In the genomic region with DNA sequence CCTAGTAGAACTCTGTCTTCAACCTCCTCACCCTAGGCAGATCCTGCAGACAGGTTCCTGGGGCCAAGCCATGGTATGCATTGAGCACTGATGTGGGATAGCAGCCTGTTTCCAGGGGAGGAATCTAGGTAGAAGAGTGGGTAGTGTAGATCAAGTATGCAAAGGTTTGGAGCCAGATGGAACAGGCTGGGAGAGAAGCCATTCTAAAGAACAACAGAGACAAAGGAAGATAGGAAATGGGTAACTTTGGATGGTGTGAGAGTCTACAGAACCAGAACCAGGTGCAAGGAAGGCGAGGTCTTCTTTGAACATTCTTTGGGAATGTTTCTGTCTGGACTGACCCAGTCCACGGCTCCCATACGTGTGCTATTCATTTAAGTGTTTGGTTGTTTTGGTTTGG, we compare ENCODE assay signal across 9 mouse cellular contexts. TPM values are rescaled to one million over a fixed set of nuclear protein-coding genes. Genes with fewer than 3 reads are reported as not detected.
A peak's percentile ranks its signal among the peaks of the same experiment; 100 is the strongest.
DNase-seq lines count a peak whose midpoint lies in the region; ATAC-seq and TF ChIP-seq lines count a peak whose summit lies in the region.
"Had no signal": no experiment of that assay in that cellular context is flagged by ENCODE, and none has a peak within 500 bp of the region (broad histone marks: within the 10 kb centered on the region; RNA-seq: fewer than 3 reads in every experiment).

No protein-coding gene starts in this region.

- 68% methylated on average over 3 of the region's 3 CpGs for WGBS in forebrain, embryonic 12.5 days
- 58% methylated on average over 3 of the region's 3 CpGs for WGBS in forebrain, embryonic 13.5 days
- WGBS in liver, embryonic 11.5 days: 62% methylated on average over 3 of the region's 3 CpGs
- 72% methylated on average over 3 of the region's 3 CpGs for WGBS in limb, embryonic 10.5 days
- WGBS in midbrain, postnatal 0 days: 85% methylated on average over 3 of the region's 3 CpGs

- H3K27ac ChIP-seq in forebrain, embryonic 12.5 days: no peak overlapping the region
- H3K27ac ChIP-seq in forebrain, embryonic 13.5 days: no peak overlapping the region
- H3K27ac ChIP-seq in liver, embryonic 11.5 days (ENCODE audit: low read depth, low read length): no peak overlapping the region
- H3K27ac ChIP-seq in limb, embryonic 10.5 days: no peak overlapping the region
- no peak overlapping the region for H3K27ac ChIP-seq in midbrain, postnatal 0 days (ENCODE audit: low read depth, low read length)

- TF ChIP-seq CTCF in midbrain, postnatal 0 days (IDR thresholded peaks at IDR 0.05): no peak

- DNase-seq in liver, embryonic 11.5 days (ENCODE audit: low spot score): no peak
- no peak for DNase-seq in liver
- no peak for DNase-seq in limb, embryonic 10.5 days (ENCODE audit: low spot score)
- DNase-seq in midbrain, postnatal 0 days (ENCODE audit: low spot score): no peak
- DNase-seq in retina, postnatal 1 day: no peak
- DNase-seq: cerebellum, postnatal 36 days had no signal

- 0 out of 2 replicates have a peak overlapping the region, but pooled peaks have one; percentile 80 for H3K4me2 ChIP-seq in forebrain, embryonic 12.5 days
- no peak overlapping the region; the same call in 1 of the 2 replicates for H3K4me2 ChIP-seq in forebrain, embryonic 13.5 days
- peak overlapping the region; percentile 76 for H3K4me2 ChIP-seq in liver, embryonic 11.5 days
- H3K4me2 ChIP-seq in midbrain, postnatal 0 days (ENCODE audit: low read depth, low read length, poor library complexity, severe bottlenecking): peak overlapping the region; percentile 95; the same call in 1 of the 2 replicates

- H3K27me3 ChIP-seq in forebrain, embryonic 12.5 days: peaks cover 21% of the 10 kb centered on the region
- peaks cover 14% of the 10 kb centered on the region; the same call in 1 of the 2 replicates for H3K27me3 ChIP-seq in forebrain, embryonic 13.5 days
- no peaks in the 10 kb centered on the region for H3K27me3 ChIP-seq in liver, embryonic 11.5 days (replicated peaks; ENCODE audit: control insufficient read depth, insufficient read depth, low read length)
- peaks cover 24% of the 10 kb centered on the region for H3K27me3 ChIP-seq in limb, embryonic 10.5 days (ENCODE audit: low read depth, poor library complexity, severe bottlenecking)
- H3K27me3 ChIP-seq in midbrain, postnatal 0 days (ENCODE audit: insufficient read depth, low read length): no peaks in the 10 kb centered on the region

- H3K9ac ChIP-seq in forebrain, embryonic 12.5 days: no peak overlapping the region
- no peak overlapping the region for H3K9ac ChIP-seq in forebrain, embryonic 13.5 days
- peak overlapping the region; percentile 86; the same call in 1 of the 2 replicates for H3K9ac ChIP-seq in liver, embryonic 11.5 days (ENCODE audit: low read depth, low read length)
- no peak overlapping the region for H3K9ac ChIP-seq in midbrain, postnatal 0 days (replicated peaks; ENCODE audit: low read length, poor library complexity, severe bottlenecking)

- no peaks in the 10 kb centered on the region for H3K9me3 ChIP-seq in forebrain, embryonic 12.5 days
- H3K9me3 ChIP-seq in forebrain, embryonic 13.5 days (replicated peaks): no peaks in the 10 kb centered on the region
- H3K9me3 ChIP-seq in liver, embryonic 11.5 days (ENCODE audit: control insufficient read depth, low read length): no peaks in the 10 kb centered on the region
- H3K9me3 ChIP-seq in limb, embryonic 10.5 days (replicated peaks): no peaks in the 10 kb centered on the region
- no peaks in the 10 kb centered on the region for H3K9me3 ChIP-seq in midbrain, postnatal 0 days (ENCODE audit: low read length)

- H3K4me1 ChIP-seq in forebrain, embryonic 12.5 days: peaks cover 11% of the 10 kb centered on the region
- H3K4me1 ChIP-seq in forebrain, embryonic 13.5 days: peaks cover 7% of the 10 kb centered on the region; the same call in 1 of the 2 replicates
- peaks cover 46% of the 10 kb centered on the region for H3K4me1 ChIP-seq in liver, embryonic 11.5 days (replicated peaks; ENCODE audit: control insufficient read depth, insufficient read depth, low read length)
- peaks cover 23% of the 10 kb centered on the region for H3K4me1 ChIP-seq in limb, embryonic 10.5 days
- H3K4me1 ChIP-seq in midbrain, postnatal 0 days (ENCODE audit: insufficient read depth, low read length): peaks cover 4% of the 10 kb centered on the region; the same call in 1 of the 2 replicates

- H3K36me3 ChIP-seq in forebrain, embryonic 12.5 days (replicated peaks): no peaks in the 10 kb centered on the region
- H3K36me3 ChIP-seq in forebrain, embryonic 13.5 days (ENCODE audit: poor library complexity, severe bottlenecking): no peaks in the 10 kb centered on the region; the same call in 1 of the 2 replicates
- H3K36me3 ChIP-seq in liver, embryonic 11.5 days (ENCODE audit: control insufficient read depth, insufficient read depth, low read length): peaks cover 4% of the 10 kb centered on the region; the same call in 1 of the 2 replicates
- peaks cover 10% of the 10 kb centered on the region for H3K36me3 ChIP-seq in limb, embryonic 10.5 days
- no peaks in the 10 kb centered on the region for H3K36me3 ChIP-seq in midbrain, postnatal 0 days (ENCODE audit: insufficient read depth, low read length)

- H3K4me3 ChIP-seq in forebrain, embryonic 12.5 days (replicated peaks): no peak overlapping the region
- no peak overlapping the region for H3K4me3 ChIP-seq in forebrain, embryonic 13.5 days
- peak overlapping the region; percentile 91; the same call in 1 of the 2 replicates for H3K4me3 ChIP-seq in liver, embryonic 11.5 days (ENCODE audit: low read depth, low read length)
- peak overlapping the region; percentile 83; the same call in 1 of the 2 replicates for H3K4me3 ChIP-seq in limb, embryonic 10.5 days
- no peak overlapping the region for H3K4me3 ChIP-seq in midbrain, postnatal 0 days (ENCODE audit: low read depth, low read length)

- ATAC-seq in forebrain, embryonic 12.5 days (ENCODE audit: low FRiP score): no peak
- no peak for ATAC-seq in forebrain, embryonic 13.5 days
- no peak for ATAC-seq in liver, embryonic 11.5 days (replicated peaks; ENCODE audit: low FRiP score)
- ATAC-seq in midbrain, postnatal 0 days (ENCODE audit: low FRiP score): no peak
- no peak for ATAC-seq in granulocyte monocyte progenitor cell, adult 5-6 weeks (replicated peaks; ENCODE audit: poor library complexity, severe bottlenecking)

RNA-seq across cellular contexts. Expression of a gene that starts 0.8 kb away (rescaled TPM):
- polyA plus RNA-seq in forebrain, embryonic 12.5 days (2016; fragmentation: Nextera tagmentation; extraction: Ambion mirVana): 4.2 and 4.6 TPM in 2 replicates
- polyA plus RNA-seq in forebrain, embryonic 13.5 days (2015; fragmentation: Nextera tagmentation; extraction: Ambion mirVana): 3.8 and 4.9 TPM in 2 replicates
- polyA plus RNA-seq in liver, embryonic 11.5 days (2014; fragmentation: Nextera tagmentation; extraction: Ambion mirVana): 9.7 and 9.8 TPM in 2 replicates
- polyA plus RNA-seq in limb, embryonic 10.5 days (2016; fragmentation: Nextera tagmentation; extraction: Ambion mirVana): 4.4 and 6.5 TPM in 2 replicates
- total RNA-seq in midbrain, postnatal 0 days (2014; rRNA removed): 3.7 and 12.1 TPM in 2 replicates
- polyA plus RNA-seq in midbrain, postnatal 0 days (2015; fragmentation: Nextera tagmentation; extraction: Ambion mirVana): 2.8 and 3.1 TPM in 2 replicates
- total RNA-seq in granulocyte monocyte progenitor cell, adult 5-6 weeks (2014; fragmentation: Nextera tagmentation): 6.0 and 6.3 TPM in 2 replicates
- total RNA-seq in granulocyte monocyte progenitor cell, adult 5-6 weeks (2017): 2.6 and 6.2 TPM in 2 replicates

RNA-seq across cellular contexts. Expression of a gene that starts 11.9 kb away (rescaled TPM):
- polyA plus RNA-seq in forebrain, embryonic 12.5 days (2016; fragmentation: Nextera tagmentation; extraction: Ambion mirVana): 25.9 and 27.2 TPM in 2 replicates
- polyA plus RNA-seq in forebrain, embryonic 13.5 days (2015; fragmentation: Nextera tagmentation; extraction: Ambion mirVana): 21.7 and 23.0 TPM in 2 replicates
- 43.8 and 46.9 TPM in 2 replicates for polyA plus RNA-seq in liver, embryonic 11.5 days (2014; fragmentation: Nextera tagmentation; extraction: Ambion mirVana)
- polyA plus RNA-seq in limb, embryonic 10.5 days (2016; fragmentation: Nextera tagmentation; extraction: Ambion mirVana): 23.1 and 29.6 TPM in 2 replicates
- total RNA-seq in midbrain, postnatal 0 days (2014; rRNA removed): 18.5 and 27.8 TPM in 2 replicates
- polyA plus RNA-seq in midbrain, postnatal 0 days (2015; fragmentation: Nextera tagmentation; extraction: Ambion mirVana): 22.8 and 23.2 TPM in 2 replicates
- 30.0 and 48.8 TPM in 2 replicates for total RNA-seq in granulocyte monocyte progenitor cell, adult 5-6 weeks (2014; fragmentation: Nextera tagmentation)
- 30.2 and 39.0 TPM in 2 replicates for total RNA-seq in granulocyte monocyte progenitor cell, adult 5-6 weeks (2017)

RNA-seq across cellular contexts. Expression of a gene that starts 42.5 kb away (rescaled TPM):
- 39.5 and 41.0 TPM in 2 replicates for polyA plus RNA-seq in forebrain, embryonic 12.5 days (2016; fragmentation: Nextera tagmentation; extraction: Ambion mirVana)
- polyA plus RNA-seq in forebrain, embryonic 13.5 days (2015; fragmentation: Nextera tagmentation; extraction: Ambion mirVana): 31.1 and 35.8 TPM in 2 replicates
- 42.1 and 48.7 TPM in 2 replicates for polyA plus RNA-seq in liver, embryonic 11.5 days (2014; fragmentation: Nextera tagmentation; extraction: Ambion mirVana)
- 55.8 and 58.0 TPM in 2 replicates for polyA plus RNA-seq in limb, embryonic 10.5 days (2016; fragmentation: Nextera tagmentation; extraction: Ambion mirVana)
- total RNA-seq in midbrain, postnatal 0 days (2014; rRNA removed): 25.9 and 40.0 TPM in 2 replicates
- 37.8 and 38.7 TPM in 2 replicates for polyA plus RNA-seq in midbrain, postnatal 0 days (2015; fragmentation: Nextera tagmentation; extraction: Ambion mirVana)
- total RNA-seq in granulocyte monocyte progenitor cell, adult 5-6 weeks (2014; fragmentation: Nextera tagmentation): 15.0 and 43.3 TPM in 2 replicates
- 12.4 and 13.9 TPM in 2 replicates for total RNA-seq in granulocyte monocyte progenitor cell, adult 5-6 weeks (2017)

RNA-seq across cellular contexts. Expression of a gene that starts 46.2 kb away (rescaled TPM):
- 0.50 TPM in 1 of 2 replicates, not detected in the other for polyA plus RNA-seq in forebrain, embryonic 12.5 days (2016; fragmentation: Nextera tagmentation; extraction: Ambion mirVana)
- polyA plus RNA-seq in forebrain, embryonic 13.5 days (2015; fragmentation: Nextera tagmentation; extraction: Ambion mirVana): 0.38 TPM in 1 of 2 replicates, not detected in the other
- 0.22 TPM in 1 of 2 replicates, not detected in the other for polyA plus RNA-seq in liver, embryonic 11.5 days (2014; fragmentation: Nextera tagmentation; extraction: Ambion mirVana)
- 0.43 TPM in 1 of 2 replicates, not detected in the other for polyA plus RNA-seq in limb, embryonic 10.5 days (2016; fragmentation: Nextera tagmentation; extraction: Ambion mirVana)
- total RNA-seq in midbrain, postnatal 0 days (2014; rRNA removed): 0.49 and 1.2 TPM in 2 replicates
- polyA plus RNA-seq in midbrain, postnatal 0 days (2015; fragmentation: Nextera tagmentation; extraction: Ambion mirVana): 0.87 and 0.93 TPM in 2 replicates
- not detected in 2 replicates for total RNA-seq in granulocyte monocyte progenitor cell, adult 5-6 weeks (2014; fragmentation: Nextera tagmentation)
- not detected in 2 replicates for total RNA-seq in granulocyte monocyte progenitor cell, adult 5-6 weeks (2017)

RNA-seq across cellular contexts. Expression of a gene that starts 57.1 kb away (rescaled TPM):
- not detected in 2 replicates for polyA plus RNA-seq in forebrain, embryonic 12.5 days (2016; fragmentation: Nextera tagmentation; extraction: Ambion mirVana)
- 0.09 TPM in 1 of 2 replicates, not detected in the other for polyA plus RNA-seq in forebrain, embryonic 13.5 days (2015; fragmentation: Nextera tagmentation; extraction: Ambion mirVana)
- polyA plus RNA-seq in liver, embryonic 11.5 days (2014; fragmentation: Nextera tagmentation; extraction: Ambion mirVana): not detected in 2 replicates
- polyA plus RNA-seq in limb, embryonic 10.5 days (2016; fragmentation: Nextera tagmentation; extraction: Ambion mirVana): not detected in 2 replicates
- total RNA-seq in midbrain, postnatal 0 days (2014; rRNA removed): 0.09 and 0.11 TPM in 2 replicates
- polyA plus RNA-seq in midbrain, postnatal 0 days (2015; fragmentation: Nextera tagmentation; extraction: Ambion mirVana): 0.16 and 0.25 TPM in 2 replicates
- not detected in 2 replicates for total RNA-seq in granulocyte monocyte progenitor cell, adult 5-6 weeks (2014; fragmentation: Nextera tagmentation)
- not detected in 2 replicates for total RNA-seq in granulocyte monocyte progenitor cell, adult 5-6 weeks (2017)

Comparison
In these comparisons a context has a peak if more than half of its experiments do, and no peak if none do; other contexts are left out.
1. H3K4me3 ChIP-seq: peak in liver, embryonic 11.5 days (single experiment) and limb, embryonic 10.5 days (single experiment); none in forebrain, embryonic 12.5 days (single experiment), forebrain, embryonic 13.5 days (single experiment) and midbrain, postnatal 0 days (single experiment).